Mouse (Mus musculus) heart, adult 8-10 months (tissue): ENCODE data around the gene Lrpprc. TPM values are rescaled to one million over a fixed set of nuclear protein-coding genes. Genes with fewer than 3 reads are reported as not detected.

Experiments
- DNase-seq: peaks from one replicate; pipeline ENCODE4 v3.0.0; 2022; ENCODE audit warnings: low spot score
- total RNA-seq, 4 experiments: library from RNA; stranded (reverse); gene quantifications; 2 replicates each; pipeline ENCODE4 v1.2.4; 2022

Gene Lrpprc
- total RNA-seq, 4 experiments from 2014 or later: 129 to 143 (median 135) TPM

DNA sequence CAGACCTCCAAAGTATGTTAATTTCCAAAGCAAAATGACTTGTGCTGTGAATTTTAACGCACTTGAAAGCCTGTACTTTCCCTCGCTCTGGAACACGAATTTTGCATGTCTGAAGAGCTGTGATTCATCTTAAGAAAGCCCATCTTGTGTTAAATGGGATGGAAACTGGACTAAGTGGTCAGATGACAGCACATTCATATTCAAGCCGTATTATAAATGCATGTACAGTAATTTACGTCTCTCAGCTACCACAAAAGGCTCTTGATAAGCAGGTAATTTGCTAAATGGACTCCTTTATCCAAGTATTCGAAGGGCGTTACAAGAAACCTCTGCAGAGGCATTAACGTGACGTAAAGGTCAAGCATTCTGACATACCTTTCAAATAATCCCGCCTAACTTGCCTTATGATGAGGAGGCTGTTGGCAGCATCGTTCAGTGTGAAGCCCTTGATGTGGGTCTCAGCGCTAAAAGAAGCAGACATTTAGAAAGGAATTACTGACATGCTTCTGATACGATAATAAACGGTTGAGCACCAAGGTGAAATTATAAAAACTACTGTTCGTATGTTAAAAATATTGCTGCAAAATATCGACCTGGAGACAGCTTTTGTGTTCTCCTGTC, 74.2 kb downstream of the Lrpprc start:
- no peak for DNase-seq

- DNase-seq: no peak
Measured at GRCm38 (mm10) chr17:84714930-84715329, 75.7 kb downstream of the Lrpprc start.

GRCm38 (mm10) chr17:84713563-84714164, 76.9 kb downstream of the Lrpprc start:
- DNase-seq: no peak

GRCm38 (mm10) chr17:84709403-84709851, 81.2 kb downstream of the Lrpprc start:
- DNase-seq: no peak

DNA sequence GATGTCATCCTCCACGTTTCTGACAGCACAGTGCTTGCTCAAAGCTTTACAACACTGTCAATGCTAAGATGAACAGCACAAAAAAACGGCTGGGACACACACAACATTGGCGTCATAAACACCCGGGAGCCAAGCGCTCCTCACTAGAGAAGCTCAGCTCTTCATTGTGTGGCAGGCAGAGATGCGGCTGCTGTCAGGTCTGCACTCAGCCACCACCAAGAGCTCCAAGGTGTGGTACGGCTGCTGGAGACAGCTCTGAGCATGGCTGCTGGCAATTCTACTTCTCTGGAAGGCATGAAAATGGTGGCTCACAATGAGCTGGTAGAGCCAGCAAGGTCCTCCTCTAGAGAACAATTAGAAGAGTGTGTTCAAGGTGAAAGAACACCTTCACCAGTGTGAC, 81.8 kb downstream of the Lrpprc start:
- no peak for DNase-seq

- DNase-seq: no peak
Measured at GRCm38 (mm10) chr17:84707407-84707806, 83.2 kb downstream of the Lrpprc start.

GRCm38 (mm10) chr17:84698727-84699126, 91.9 kb downstream of the Lrpprc start:
- peak; percentile 26 for DNase-seq

DNA sequence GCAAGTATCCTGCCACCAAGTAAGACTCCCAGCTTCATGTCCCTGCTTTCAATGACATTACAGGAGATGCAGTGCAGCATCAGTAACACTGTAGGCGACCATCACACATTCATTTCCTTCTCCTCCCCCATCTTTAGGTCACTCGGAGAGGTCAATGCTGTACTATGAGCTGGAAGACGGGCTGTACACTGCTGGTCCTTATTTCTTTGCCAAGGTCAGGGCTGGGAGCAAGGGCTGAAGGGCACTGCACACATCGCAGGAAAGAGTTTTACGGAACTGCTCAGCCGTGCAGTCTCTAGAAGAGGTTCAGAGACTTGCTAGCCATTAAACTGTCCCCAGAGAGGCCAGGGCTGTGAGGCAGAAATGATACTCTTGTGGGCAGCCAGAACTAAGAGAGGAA, 94.1 kb downstream of the Lrpprc start:
- DNase-seq: no peak

- no peak for DNase-seq
Measured at GRCm38 (mm10) chr17:84693741-84694140, 96.8 kb downstream of the Lrpprc start.

DNA sequence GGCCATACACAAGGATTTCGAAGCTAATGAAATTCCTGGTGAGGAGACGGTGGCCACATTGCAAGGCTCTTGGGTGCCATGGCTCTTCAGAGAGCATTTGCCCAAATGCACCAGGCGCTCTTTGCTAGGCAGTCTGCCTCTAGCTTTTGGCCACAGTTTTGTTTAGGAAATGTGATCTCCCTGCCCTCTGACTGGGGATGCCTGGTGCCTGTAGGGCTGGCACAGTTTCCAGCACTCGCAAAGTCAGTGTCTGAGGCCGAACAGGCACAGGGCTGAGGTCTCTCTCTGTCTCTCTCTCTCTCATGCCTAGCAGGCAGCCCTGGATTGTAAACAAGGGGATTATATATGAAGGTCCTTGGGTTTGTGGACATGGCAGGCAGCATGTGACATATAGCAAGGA, 100.5 kb downstream of the Lrpprc start:
- DNase-seq: no peak

DNA sequence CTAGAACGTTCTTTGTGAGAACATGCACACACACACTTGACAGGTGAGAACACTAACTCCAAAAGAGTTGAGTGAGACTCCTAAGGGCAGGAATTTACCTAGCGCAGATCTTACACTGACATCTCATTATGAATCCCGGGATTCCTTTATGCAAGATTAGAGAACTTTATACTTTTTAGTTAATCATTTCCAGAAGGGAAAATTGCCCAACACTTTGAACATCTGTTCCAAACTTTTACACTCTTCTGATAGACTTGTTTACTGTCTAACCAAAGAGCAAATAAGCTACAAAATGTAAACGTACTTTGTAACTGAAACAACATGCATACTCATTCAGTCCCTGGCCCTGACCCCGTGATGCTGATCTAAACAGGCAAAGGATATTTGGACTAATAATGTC, 101.3 kb downstream of the Lrpprc start:
- no peak for DNase-seq

GRCm38 (mm10) chr17:84688834-84689233, 101.8 kb downstream of the Lrpprc start:
- DNase-seq: no peak

DNA sequence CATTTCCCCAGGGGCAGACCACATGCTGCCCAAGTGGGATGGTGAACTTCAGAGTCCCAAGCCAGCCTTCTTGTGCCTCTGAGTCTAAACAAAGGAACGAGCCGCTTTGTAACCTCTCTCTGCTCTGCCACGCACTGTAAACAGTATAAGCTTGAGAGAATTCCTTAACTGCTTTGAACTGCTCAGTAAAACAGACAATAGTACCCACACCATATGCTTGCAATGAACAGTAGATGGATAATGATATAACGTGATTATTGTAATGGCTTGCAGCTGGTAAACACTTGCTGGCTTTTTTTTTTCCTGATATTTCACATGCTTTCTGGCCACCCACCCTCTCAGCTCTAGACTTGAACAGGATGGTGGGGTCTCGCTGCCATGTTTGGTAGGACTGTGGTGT, 102.6 kb downstream of the Lrpprc start:
- DNase-seq: no peak

- no peak for DNase-seq
Measured at GRCm38 (mm10) chr17:84685286-84685685, 105.3 kb downstream of the Lrpprc start.

GRCm38 (mm10) chr17:84684284-84684683, 106.3 kb downstream of the Lrpprc start:
- DNase-seq: no peak

GRCm38 (mm10) chr17:84682734-84683717, 107.6 kb downstream of the Lrpprc start, which contains the start of gene Abcg5:
Abcg5 (minus strand) TSS chr17:84683011.
- DNase-seq: no peak

- no peak for DNase-seq
Measured at GRCm38 (mm10) chr17:84681670-84682069, 108.9 kb downstream of the Lrpprc start.

DNA sequence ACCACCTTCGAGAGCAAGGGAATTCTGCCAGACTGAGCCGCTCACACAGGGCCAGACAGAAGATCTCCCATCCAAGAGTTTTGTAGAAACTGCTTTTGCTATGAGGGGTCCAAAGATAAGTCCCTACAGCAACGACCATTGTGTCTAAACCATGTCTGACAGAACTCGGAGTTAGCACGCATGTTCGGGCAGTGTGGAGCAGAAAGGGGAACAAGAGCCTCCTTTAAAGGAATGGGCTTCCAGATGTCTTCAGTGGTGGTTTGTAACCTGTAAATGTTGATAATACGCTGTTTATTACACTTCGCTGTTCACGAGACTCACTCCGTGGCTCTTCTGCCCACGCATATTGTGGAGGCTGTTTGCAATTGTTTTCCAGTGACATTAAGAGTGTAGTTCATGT, 113.0 kb downstream of the Lrpprc start:
- DNase-seq: no peak

- no peak for DNase-seq
Measured at GRCm38 (mm10) chr17:84675951-84676366, 114.6 kb downstream of the Lrpprc start, which contains the start of gene Abcg8. Abcg8 (plus strand) TSS chr17:84676302.

GRCm38 (mm10) chr17:84675204-84675603, 115.4 kb downstream of the Lrpprc start:
- no peak for DNase-seq

GRCm38 (mm10) chr17:84674048-84674447, 116.5 kb downstream of the Lrpprc start:
- DNase-seq: no peak
